Mouse (Mus musculus): ENCODE data around the gene Foxl2.

DNA sequence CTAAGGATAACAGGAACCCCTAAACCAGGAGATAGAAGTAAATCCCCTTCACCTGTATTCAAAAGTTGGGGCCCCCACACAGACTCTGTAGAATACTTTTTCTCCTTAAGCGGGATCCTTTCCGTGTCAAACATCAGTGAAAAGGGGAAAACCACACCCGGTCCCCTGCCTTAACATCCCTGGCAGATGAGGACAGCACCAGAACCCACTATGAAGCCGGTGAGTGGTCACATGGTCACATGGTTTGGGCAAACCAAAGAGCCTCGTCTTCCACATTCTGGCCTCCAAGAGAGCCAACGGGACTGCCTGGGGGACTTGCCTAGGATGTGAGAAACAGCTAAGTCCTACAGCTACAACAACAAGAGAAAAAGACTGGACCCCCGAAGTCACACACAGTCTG lies 18.5 kb downstream of the Foxl2 start:
- TF ChIP-seq CTCF (IDR thresholded peaks at IDR 0.05; ENCODE audit: borderline replicate concordance, control insufficient read depth, extremely low read depth, insufficient read depth, low read length, poor library complexity), result no peak
- no peak for TF ChIP-seq POLR2A (IDR thresholded peaks at IDR 0.05; ENCODE audit: control insufficient read depth, extremely low read depth, insufficient read depth, low read length, poor library complexity)

Measured in thymus, adult 2 months (tissue).